Mouse (Mus musculus): ENCODE results near the gene Cttn. TPM values are rescaled to one million over a fixed set of nuclear protein-coding genes. Genes with fewer than 3 reads are reported as not detected.

Cttn gene
- polyA plus RNA-seq, 1 experiment from 2014 or later, result 179 TPM

Other genes with a start within 250 kb of the Cttn start
- gene Ppfia1, start 82.7 kb upstream of the Cttn start, polyA plus RNA-seq (2015; fragmentation: Nextera tagmentation; extraction: Ambion mirVana), result 33.8 and 35.6 TPM in 2 replicates
- 12.4 and 12.5 TPM in 2 replicates for gene Fadd, start 111.5 kb upstream of the Cttn start, polyA plus RNA-seq (2015; fragmentation: Nextera tagmentation; extraction: Ambion mirVana)